ENCODE assay signal across 10 mouse cellular contexts in genomic region chr3:73731677-73732076, GRCm38 (mm10). TPM values are rescaled to one million over a fixed set of nuclear protein-coding genes. Genes with fewer than 3 reads are reported as not detected.
DNase-seq lines count a peak whose midpoint lies in the region; TF ChIP-seq lines count a peak whose summit lies in the region.
"Had no signal": no experiment of that assay in that cellular context is flagged by ENCODE, and none has a peak within 500 bp of the region (broad histone marks: within the 10 kb centered on the region; RNA-seq: fewer than 3 reads in every experiment).

No protein-coding gene starts in this region.

- H3K27ac ChIP-seq in left cerebral cortex, adult 2 months = no peak overlapping the region
- H3K27ac ChIP-seq: macrophage had no signal

- peak; percentile 5 to 7 for DNase-seq in cerebellum, postnatal 25 days
- DNase-seq in cerebellum, adult 11-12 months = no peak
- no peak for DNase-seq in left cerebral cortex, adult 2 months (ENCODE audit: extremely low spot score in 1 of 2, low spot score in 2 of 2)
- DNase-seq in left cerebral cortex, postnatal 4 days = no peak
- DNase-seq in ES-CJ7 (ENCODE audit: low read depth, low spot score) = peak; percentile 43
- peak; percentile 71 for DNase-seq in embryo, embryonic 10.5 days (ENCODE audit: low spot score)
- DNase-seq in adrenal gland, postnatal 10 days = no peak
- no peak for DNase-seq in gastrocnemius, postnatal 14 days
- DNase-seq: gastrocnemius, postnatal 25 days had no signal

- intact Hi-C loops in left cerebral cortex, adult 2 months (cut with DNase I) = loop anchor here (5.0 to 10.0 kb wide), 2 partner anchors 923 to 1406 kb away; no protein-coding TSS in a partner anchor
- intact Hi-C loops in left cerebral cortex, postnatal 4 days (cut with DNase I) = loop anchor here (10.0 kb wide), 1 partner anchor 1403 kb away; no protein-coding TSS in a partner anchor
- intact Hi-C loops in gastrocnemius, postnatal 14 days (cut with DNase I; ENCODE audit: low total_unique reads) = no loop called here

- no peak overlapping the region for H3K4me3 ChIP-seq in left cerebral cortex, adult 2 months

- peak; percentile 71 for TF ChIP-seq CTCF in left cerebral cortex, adult 2 months (IDR thresholded peaks at IDR 0.05)

RNA-seq across cellular contexts. Expression of gene Bche, which starts 23.5 kb away (rescaled TPM):
- 1 to 10 TPM; 2.6 to 2.7 TPM for total RNA-seq in left cerebral cortex, adult 2 months (2021)
- 1 to 10 TPM; 2.7 to 3.9 TPM for total RNA-seq in left cerebral cortex, postnatal 4 days (2021)
- total RNA-seq in adrenal gland, postnatal 10 days (2021) = 10 to 100 TPM; 13.6 to 20.0 TPM
- total RNA-seq in gastrocnemius, postnatal 14 days (2021) = 1 to 10 TPM; 2.5 to 3.7 TPM

Comparison
In these comparisons a context has a peak if more than half of its experiments do, and no peak if none do; other contexts are left out.
1. DNase-seq: peak in cerebellum, postnatal 25 days (2 of 2), ES-CJ7 (single experiment) and embryo, embryonic 10.5 days (single experiment); none in cerebellum, adult 11-12 months (single experiment), left cerebral cortex, adult 2 months (0 of 2), left cerebral cortex, postnatal 4 days (single experiment), adrenal gland, postnatal 10 days (single experiment) and gastrocnemius, postnatal 14 days (single experiment).